Mouse (Mus musculus): ENCODE measurements around the gene Cpeb3.

DNA sequence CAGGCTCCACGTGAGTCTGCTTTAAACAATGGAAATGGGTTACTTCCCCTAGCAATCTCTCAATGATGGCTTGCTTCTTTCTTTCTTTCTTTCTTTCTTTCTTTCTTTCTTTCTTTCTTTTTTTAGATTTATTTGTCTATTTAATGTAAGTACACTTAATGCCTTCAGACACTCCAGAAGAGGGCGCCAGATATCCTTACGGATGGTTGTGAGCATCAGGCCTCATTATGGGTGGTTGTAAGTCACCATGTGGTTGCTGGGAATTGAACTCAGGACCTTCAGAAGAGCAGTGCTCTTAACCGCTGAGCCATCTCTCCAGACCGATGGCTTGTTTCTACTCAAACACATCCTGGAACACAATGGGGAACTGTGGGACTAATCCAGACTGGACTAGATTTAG, 32.8 kb upstream of the Cpeb3 start:
- TF ChIP-seq POLR2AphosphoS2 (IDR thresholded peaks at IDR 0.05; ENCODE audit: insufficient read length, low read depth): no peak
- no peak for TF ChIP-seq REST (IDR thresholded peaks at IDR 0.05; ENCODE audit: insufficient read depth, insufficient read length)
- TF ChIP-seq CEBPB (IDR thresholded peaks at IDR 0.05; ENCODE audit: insufficient read depth, poor library complexity, severe bottlenecking): no peak
- TF ChIP-seq E2F4 (IDR thresholded peaks at IDR 0.05; ENCODE audit: insufficient read depth): no peak
- no peak for TF ChIP-seq POLR2A (IDR thresholded peaks at IDR 0.05; ENCODE audit: insufficient read length, low read depth)
- no peak for TF ChIP-seq MYOD1 (IDR thresholded peaks at IDR 0.05; ENCODE audit: control insufficient read depth in 1 of 3, insufficient read length in 2 of 3, low read depth in 2 of 3)
- no peak for TF ChIP-seq MAX (IDR thresholded peaks at IDR 0.05; ENCODE audit: low read depth)
- no peak for TF ChIP-seq USF1 (IDR thresholded peaks at IDR 0.05; ENCODE audit: low read depth)
- TF ChIP-seq MYOG (IDR thresholded peaks at IDR 0.05; ENCODE audit: control insufficient read depth in 1 of 3, insufficient read depth in 1 of 3, insufficient read length in 2 of 3, low read depth in 2 of 3): no peak
- no peak for TF ChIP-seq SRF (IDR thresholded peaks at IDR 0.05; ENCODE audit: control insufficient read depth, insufficient read length, low read depth)
